Mouse (Mus musculus) neural tube, postnatal 0 days (tissue): ENCODE data around the gene Ccer2. TPM values are rescaled to one million over a fixed set of nuclear protein-coding genes. Genes with fewer than 3 reads are reported as not detected.

ENCODE experiments used
- polyA plus RNA-seq: library from polyadenylated mRNA; unstranded; fragments of >200 nt; fragmentation: Nextera tagmentation; extraction: Ambion mirVana; gene quantifications from 2 replicates; pipeline ENCODE4 v1.2.1, GENCODE M21; 2015

Ccer2 gene
- 1.5 and 2.1 TPM in 2 replicates for polyA plus RNA-seq

GRCm38 (mm10) chr7:28756079-28756478, at the start of gene Ccer2:
Ccer2 (plus strand) TSS chr7:28756174.

DNA sequence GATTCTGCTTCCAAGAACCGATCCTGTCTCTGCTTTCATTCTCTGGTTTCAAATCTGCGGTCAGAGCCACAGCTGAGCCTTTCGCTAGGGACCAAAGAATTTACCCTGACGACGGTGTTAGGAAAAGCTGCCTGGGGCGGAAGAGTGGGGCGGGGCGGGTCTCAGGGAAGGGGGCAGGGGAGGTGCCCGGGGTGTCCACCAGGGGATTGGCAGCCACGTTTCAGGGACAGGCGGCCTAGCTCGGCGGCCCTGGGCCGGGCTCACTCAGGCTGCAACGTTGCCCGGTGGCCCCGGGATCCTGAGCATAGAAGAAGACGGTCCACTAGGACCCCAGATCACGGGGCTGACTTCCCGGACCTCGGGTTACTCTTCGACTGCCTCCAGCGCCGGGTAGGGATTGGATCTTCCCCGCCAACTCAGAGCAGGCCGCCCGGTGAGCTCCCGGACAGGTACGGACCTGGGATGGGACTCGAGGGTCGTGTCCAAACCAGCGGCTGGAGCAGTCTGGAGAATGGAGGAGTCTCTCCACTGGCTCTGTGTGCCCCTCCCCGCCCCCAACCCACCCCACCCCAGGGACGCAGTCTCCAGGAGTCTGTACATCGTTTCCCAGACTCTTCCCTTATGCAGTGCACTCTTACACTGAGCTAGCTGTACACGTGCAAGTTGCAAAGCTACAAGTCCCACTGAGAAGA, 39.2 kb upstream of the Ccer2 start, which contains the start of gene Fbxo17:
Gene Fbxo17, plus strand, starts transcription at position 215 of the 692 bp plus-strand sequence.

GRCm38 (mm10) chr7:28741709-28742438, 14.1 kb upstream of the Ccer2 start, which contains the start of the genes Mrps12 and Sars2:
Mrps12 (minus strand) TSS chr7:28741820.
Sars2 (plus strand) TSS chr7:28741992.

GRCm38 (mm10) chr7:28766173-28766879, 10.4 kb downstream of the Ccer2 start, which contains the start of gene Sirt2:
Sirt2 (plus strand) TSS chr7:28766735.

GRCm38 (mm10) chr7:28767462-28767965, 11.5 kb downstream of the Ccer2 start, which contains the start of gene Nfkbib:
Nfkbib (minus strand) TSS chr7:28767512.

GRCm38 (mm10) chr7:28788307-28789195, 32.6 kb downstream of the Ccer2 start, which contains the start of gene Rinl:
Rinl (plus strand) TSS chr7:28788969.

GRCm38 (mm10) chr7:28808221-28808941, 52.4 kb downstream of the Ccer2 start, which contains the start of gene Hnrnpl:
Hnrnpl (plus strand) TSS chr7:28808541.

Other genes with a start within 250 kb of the Ccer2 start
- not detected in 2 replicates for gene Ifnl2, start 245.7 kb upstream of the Ccer2 start, polyA plus RNA-seq
- gene Ifnl3, start 233.3 kb upstream of the Ccer2 start, polyA plus RNA-seq = not detected in 2 replicates
- gene Sycn, start 215.3 kb upstream of the Ccer2 start, polyA plus RNA-seq = not detected in 2 replicates
- gene Nccrp1, start 208.9 kb upstream of the Ccer2 start, polyA plus RNA-seq = 0.39 and 0.80 TPM in 2 replicates
- 16.1 and 19.3 TPM in 2 replicates for gene Samd4b, start 158.0 kb upstream of the Ccer2 start, polyA plus RNA-seq
- 12.0 and 12.5 TPM in 2 replicates for gene Pak4, start 158.0 kb upstream of the Ccer2 start, polyA plus RNA-seq
- 0.40 and 0.52 TPM in 2 replicates for gene Acp7, start 124.8 kb upstream of the Ccer2 start, polyA plus RNA-seq
- 13.1 and 15.8 TPM in 2 replicates for gene Fbxo27, start 63.3 kb upstream of the Ccer2 start, polyA plus RNA-seq
- gene Fbxo17, start 39.4 kb upstream of the Ccer2 start, polyA plus RNA-seq = 5.9 and 6.1 TPM in 2 replicates
- 125 and 130 TPM in 2 replicates for gene Mrps12, start 14.4 kb upstream of the Ccer2 start, polyA plus RNA-seq
- gene Sars2, start 14.2 kb upstream of the Ccer2 start, polyA plus RNA-seq = 18.5 and 21.8 TPM in 2 replicates
- 154 and 178 TPM in 2 replicates for gene Sirt2, start 10.6 kb downstream of the Ccer2 start, polyA plus RNA-seq
- 77.9 and 82.5 TPM in 2 replicates for gene Nfkbib, start 11.3 kb downstream of the Ccer2 start, polyA plus RNA-seq
- 2.5 TPM in 2 replicates for gene Rinl, start 32.8 kb downstream of the Ccer2 start, polyA plus RNA-seq
- 155 and 161 TPM in 2 replicates for gene Hnrnpl, start 52.4 kb downstream of the Ccer2 start, polyA plus RNA-seq
- gene Ech1, start 69.0 kb downstream of the Ccer2 start, polyA plus RNA-seq = 135 and 151 TPM in 2 replicates
- 6.1 and 7.7 TPM in 2 replicates for gene Lgals4, start 77.7 kb downstream of the Ccer2 start, polyA plus RNA-seq
- 3.5 and 4.3 TPM in 2 replicates for gene Lgals7, start 107.7 kb downstream of the Ccer2 start, polyA plus RNA-seq
- 0.43 and 0.56 TPM in 2 replicates for gene Capn12, start 125.2 kb downstream of the Ccer2 start, polyA plus RNA-seq
- gene Actn4, start 206.2 kb downstream of the Ccer2 start, polyA plus RNA-seq = 110 and 120 TPM in 2 replicates
- 307 and 320 TPM in 2 replicates for gene Eif3k, start 225.7 kb downstream of the Ccer2 start, polyA plus RNA-seq
- 11.8 and 12.8 TPM in 2 replicates for gene Map4k1, start 225.9 kb downstream of the Ccer2 start, polyA plus RNA-seq